Mouse (Mus musculus): ENCODE measurements around the gene Cdh13.

- TF ChIP-seq CTCF (IDR thresholded peaks at IDR 0.05; ENCODE audit: borderline replicate concordance, insufficient read depth, low read depth, low read length) (no peak), POLR2A (IDR thresholded peaks at IDR 0.05; ENCODE audit: borderline replicate concordance, insufficient read depth, low read length) (no peak)
These were observed 125.9 kb downstream of the Cdh13 start for GRCm38 (mm10) chr8:118409396-118409795.
